In the genomic region with DNA sequence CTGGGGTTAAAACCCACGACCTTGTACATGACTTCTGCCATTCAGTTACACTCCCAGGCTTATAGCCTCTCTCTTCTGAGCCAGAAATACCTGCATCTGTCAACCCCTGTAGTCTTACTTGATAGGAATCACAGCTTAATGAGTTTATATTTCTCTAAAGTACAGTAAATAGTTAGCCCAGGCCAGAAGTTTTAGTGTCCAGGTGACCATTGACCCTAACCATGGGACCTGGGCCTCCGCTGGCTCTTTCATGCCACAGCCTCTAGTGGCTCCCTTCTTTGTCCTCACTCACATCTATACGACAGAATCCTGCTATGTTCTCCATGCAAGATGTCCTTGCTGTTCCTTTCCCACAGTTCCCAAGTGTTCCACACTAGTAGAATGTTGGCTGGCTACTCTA, we compare ENCODE assay signal across 21 mouse cellular contexts. TPM values are rescaled to one million over a fixed set of nuclear protein-coding genes. Genes with fewer than 3 reads are reported as not detected.
"Had no signal": no experiment of that assay in that cellular context is flagged by ENCODE, and none has a peak within 500 bp of the region (broad histone marks: within the 10 kb centered on the region; RNA-seq: fewer than 3 reads in every experiment).

No protein-coding gene starts in this region.

- ATAC-seq: lung, postnatal 0 days; midbrain, embryonic 15.5 days had no signal

- H3K9ac ChIP-seq: kidney, embryonic 15.5 days; limb, embryonic 13.5 days; liver, embryonic 13.5 days; lung, embryonic 14.5 days; midbrain, embryonic 12.5 days; midbrain, embryonic 15.5 days; neural tube, embryonic 12.5 days had no signal

- H3K27me3 ChIP-seq: kidney, embryonic 15.5 days; limb, embryonic 13.5 days; liver, embryonic 13.5 days; midbrain, embryonic 12.5 days; midbrain, embryonic 15.5 days; neural tube, embryonic 12.5 days had no signal

- H3K9me3 ChIP-seq: kidney, embryonic 15.5 days; limb, embryonic 10.5 days; limb, embryonic 13.5 days; liver, embryonic 13.5 days; midbrain, embryonic 12.5 days; midbrain, embryonic 15.5 days; neural tube, embryonic 12.5 days had no signal

- DNase-seq: kidney, adult 18-20 months; kidney, postnatal 25 days; layer of hippocampus, adult 9-11 months; liver; liver, embryonic 13.5 days; lung, embryonic 14.5 days; retina, postnatal 1 day; right cerebral cortex, postnatal 25 days; spleen, adult 18-20 months; thymus, postnatal 25 days had no signal

- H3K4me2 ChIP-seq: kidney, embryonic 15.5 days; limb, embryonic 13.5 days; liver, embryonic 13.5 days; lung, embryonic 14.5 days; midbrain, embryonic 12.5 days; midbrain, embryonic 15.5 days; neural tube, embryonic 12.5 days had no signal

- H3K27ac ChIP-seq: kidney, embryonic 15.5 days; layer of hippocampus, adult 2 months; limb, embryonic 10.5 days; limb, embryonic 13.5 days; liver, embryonic 13.5 days; macrophage; midbrain, embryonic 12.5 days; midbrain, embryonic 15.5 days; neural tube, embryonic 12.5 days had no signal

- H3K4me3 ChIP-seq: kidney, embryonic 15.5 days; layer of hippocampus, adult 2 months; limb, embryonic 10.5 days; limb, embryonic 13.5 days; liver, embryonic 13.5 days; midbrain, embryonic 12.5 days; midbrain, embryonic 15.5 days; neural tube, embryonic 12.5 days had no signal

RNA-seq across cellular contexts. Expression of gene Ankrd65, which starts 17.6 kb away (rescaled TPM):
- polyA plus RNA-seq: large intestine, adult 2 months; limb, embryonic 10.5 days; limb, embryonic 13.5 days; liver, embryonic 13.5 days; liver, embryonic 16.5 days; lung, embryonic 14.5 days; macrophage; midbrain, embryonic 12.5 days; midbrain, embryonic 15.5 days; neural tube, embryonic 12.5 days had no signal

RNA-seq across cellular contexts. Expression of gene Tmem88b, which starts 22.2 kb away (rescaled TPM):
- polyA plus RNA-seq: macrophage had no signal
